Mouse (Mus musculus): ENCODE measurements around the gene Prr36.

DNA sequence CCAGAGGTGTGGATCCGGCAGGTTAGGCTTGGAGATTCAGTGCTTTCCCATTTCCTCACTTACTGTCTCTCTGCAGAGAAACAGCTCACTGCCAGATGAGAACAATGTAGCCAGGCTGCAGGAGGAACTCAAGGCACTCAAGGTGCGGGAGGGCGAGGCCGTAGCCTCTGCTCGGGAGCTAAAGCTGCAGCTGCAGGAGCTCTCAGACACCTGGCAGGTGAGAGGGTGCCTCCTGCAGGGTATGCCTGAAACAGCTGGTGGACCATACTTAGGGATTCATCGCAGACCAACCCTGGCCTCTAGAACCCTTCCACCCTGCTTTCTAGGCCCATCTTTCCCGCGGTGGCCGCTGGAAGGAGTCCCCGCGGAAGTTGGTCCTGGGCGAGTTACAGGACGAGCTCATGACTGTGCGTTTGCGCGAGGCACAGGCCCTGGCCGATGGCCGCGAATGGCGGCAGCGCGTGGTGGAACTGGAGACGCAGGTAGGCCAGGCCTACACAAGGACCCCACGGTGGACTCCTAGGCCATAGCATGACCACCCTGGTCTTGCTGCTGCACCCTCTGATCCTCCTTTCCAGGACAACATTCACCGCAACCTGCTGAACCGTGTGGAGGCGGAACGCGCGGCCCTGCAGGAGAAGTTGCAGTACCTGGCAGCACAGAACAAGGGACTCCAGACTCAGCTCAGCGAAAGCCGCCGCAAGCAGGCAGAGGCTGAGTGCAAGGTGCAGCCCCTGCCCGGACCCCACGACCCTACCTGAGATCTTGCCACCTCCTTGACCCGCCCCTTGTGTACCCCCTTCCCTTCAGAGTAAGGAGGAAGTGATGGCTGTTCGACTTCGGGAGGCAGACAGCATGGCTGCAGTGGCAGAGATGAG, 11.8 kb downstream of the Prr36 start:
- TF ChIP-seq CTCF (IDR thresholded peaks at IDR 0.05; ENCODE audit: low read depth, low read length) (no peak), POLR2A (IDR thresholded peaks at IDR 0.05; ENCODE audit: extremely low read depth, insufficient read depth, low read length) (no peak)

Measured in liver, adult 2 months (tissue).